In genomic region chr17:45556514-45557245, GRCm38 (mm10) we compare ENCODE assay signal across 8 mouse cellular contexts. TPM values are rescaled to one million over a fixed set of nuclear protein-coding genes. Genes with fewer than 3 reads are reported as not detected.
DNase-seq lines count a peak whose midpoint lies in the region; ATAC-seq and TF ChIP-seq lines count a peak whose summit lies in the region.

No protein-coding gene starts in this region.

- TF ChIP-seq POLR2A in kidney, adult 2 months (IDR thresholded peaks at IDR 0.05; ENCODE audit: low read depth, low read length): no peak

- no peaks in the 10 kb centered on the region for H3K36me3 ChIP-seq in kidney, adult 2 months (ENCODE audit: control insufficient read depth, insufficient read depth, low read length)
- H3K36me3 ChIP-seq in embryonic facial prominence, embryonic 12.5 days: no peaks in the 10 kb centered on the region
- H3K36me3 ChIP-seq in intestine, embryonic 16.5 days (ENCODE audit: control insufficient read depth, insufficient read depth, low read length): no peaks in the 10 kb centered on the region

- peak overlapping the region; percentile 83 for H3K4me3 ChIP-seq in kidney, adult 2 months (ENCODE audit: insufficient read depth, low read depth, low read length)
- peak overlapping the region; percentile 58 for H3K4me3 ChIP-seq in embryonic facial prominence, embryonic 12.5 days
- H3K4me3 ChIP-seq in intestine, embryonic 16.5 days (ENCODE audit: low read length): peak overlapping the region; percentile 72

- 0 out of 2 replicates have a peak overlapping the region, but pooled peaks have one; percentile 19 for H3K27ac ChIP-seq in kidney, adult 2 months (ENCODE audit: insufficient read depth, low read depth, low read length)
- no peak overlapping the region for H3K27ac ChIP-seq in embryonic facial prominence, embryonic 12.5 days
- H3K27ac ChIP-seq in intestine, embryonic 16.5 days (ENCODE audit: low read length): no peak overlapping the region

- no peaks in the 10 kb centered on the region for H3K9me3 ChIP-seq in embryonic facial prominence, embryonic 12.5 days
- no peaks in the 10 kb centered on the region for H3K9me3 ChIP-seq in intestine, embryonic 16.5 days (ENCODE audit: control insufficient read depth, low read length)

- peak overlapping the region; percentile 91 for H3K4me2 ChIP-seq in embryonic facial prominence, embryonic 12.5 days (replicated peaks)
- H3K4me2 ChIP-seq in intestine, embryonic 16.5 days (ENCODE audit: low read depth, low read length): peak overlapping the region; percentile 94

- no peak overlapping the region for H3K9ac ChIP-seq in embryonic facial prominence, embryonic 12.5 days
- 0 out of 2 replicates have a peak overlapping the region, but pooled peaks have one; percentile 11 for H3K9ac ChIP-seq in intestine, embryonic 16.5 days (ENCODE audit: low read depth, low read length)

- ATAC-seq in embryonic facial prominence, embryonic 12.5 days (ENCODE audit: insufficient number of reproducible peaks, insufficient read depth, low FRiP score, low TSS enrichment): no peak
- no peak for ATAC-seq in intestine, embryonic 16.5 days
- no peak for ATAC-seq in inflammation-experienced regulatory T-cells, adult 6 months

- peaks cover 7% of the 10 kb centered on the region for H3K4me1 ChIP-seq in kidney, adult 2 months (ENCODE audit: control insufficient read depth, insufficient read depth, low read length)
- H3K4me1 ChIP-seq in embryonic facial prominence, embryonic 12.5 days: peaks cover 14% of the 10 kb centered on the region
- H3K4me1 ChIP-seq in intestine, embryonic 16.5 days (ENCODE audit: control insufficient read depth, insufficient read depth, low read length): peaks cover 11% of the 10 kb centered on the region; the same call in 1 of the 2 replicates

- WGBS in kidney, adult 2 months: 78% methylated on average over 3 of the region's 3 CpGs
- WGBS in embryonic facial prominence, embryonic 12.5 days: 67% methylated on average over 3 of the region's 3 CpGs
- 69% methylated on average over 3 of the region's 3 CpGs for WGBS in intestine, embryonic 16.5 days

- TF ChIP-seq CTCF in kidney, adult 2 months (conservative IDR thresholded peaks at IDR 0.05; ENCODE audit: insufficient read depth, insufficient read length, low read depth, low read length): no peak

- no peak for DNase-seq in kidney, adult 2 months
- DNase-seq in kidney, adult 11 months: no peak
- peak; percentile 26 to 48 for DNase-seq in natural killer cell, adult 2 months (ENCODE audit: low spot score in 2 of 2)
- DNase-seq in cerebellum, postnatal 14 days: no peak
- no peak for DNase-seq in cerebellum, adult 18-20 months

- no peaks in the 10 kb centered on the region for H3K27me3 ChIP-seq in kidney, adult 2 months (replicated peaks; ENCODE audit: control insufficient read depth, insufficient read depth, low read length)
- H3K27me3 ChIP-seq in embryonic facial prominence, embryonic 12.5 days: peaks cover 18% of the 10 kb centered on the region
- H3K27me3 ChIP-seq in intestine, embryonic 16.5 days (replicated peaks; ENCODE audit: control insufficient read depth, insufficient read depth, low read length): peaks cover 9% of the 10 kb centered on the region; the same call in 1 of the 2 replicates

RNA-seq across cellular contexts. Expression of gene Nfkbie, which starts 1.2 kb away (rescaled TPM):
- 4.3 and 5.8 TPM in 2 replicates for polyA plus RNA-seq in kidney, adult 2 months (2012; rRNA removed)
- polyA plus RNA-seq in embryonic facial prominence, embryonic 12.5 days (2016; fragmentation: Nextera tagmentation; extraction: Ambion mirVana): 6.7 and 8.3 TPM in 2 replicates
- 5.0 and 5.5 TPM in 2 replicates for polyA plus RNA-seq in intestine, embryonic 16.5 days (2015; fragmentation: Nextera tagmentation; extraction: Ambion mirVana)
- 10 to 100 TPM; 35.1 to 44.1 (median 43.1) TPM for polyA plus RNA-seq in inflammation-experienced regulatory T-cells, adult 6 months (2017; shearing (Covaris generic))

RNA-seq across cellular contexts. Expression of gene Slc35b2, which starts 7.0 kb away (rescaled TPM):
- polyA plus RNA-seq in kidney, adult 2 months (2012; rRNA removed): 75.5 and 96.1 TPM in 2 replicates
- 108 and 109 TPM in 2 replicates for polyA plus RNA-seq in embryonic facial prominence, embryonic 12.5 days (2016; fragmentation: Nextera tagmentation; extraction: Ambion mirVana)
- polyA plus RNA-seq in intestine, embryonic 16.5 days (2015; fragmentation: Nextera tagmentation; extraction: Ambion mirVana): 132 and 136 TPM in 2 replicates
- polyA plus RNA-seq in inflammation-experienced regulatory T-cells, adult 6 months (2017; shearing (Covaris generic)): 10 to 100 TPM; 30.2 to 38.1 (median 32.6) TPM

RNA-seq across cellular contexts. Expression of gene Tmem151b, which starts 7.2 kb away (rescaled TPM):
- 1.9 and 2.1 TPM in 2 replicates for polyA plus RNA-seq in kidney, adult 2 months (2012; rRNA removed)
- polyA plus RNA-seq in embryonic facial prominence, embryonic 12.5 days (2016; fragmentation: Nextera tagmentation; extraction: Ambion mirVana): 9.2 and 11.1 TPM in 2 replicates
- polyA plus RNA-seq in intestine, embryonic 16.5 days (2015; fragmentation: Nextera tagmentation; extraction: Ambion mirVana): 2.2 and 2.5 TPM in 2 replicates
- polyA plus RNA-seq in inflammation-experienced regulatory T-cells, adult 6 months (2017; shearing (Covaris generic)): under 1 TPM; 0.12 to 0.63 (median 0.14) TPM

RNA-seq across cellular contexts. Expression of gene Hsp90ab1, which starts 16.4 kb away (rescaled TPM):
- 369 and 408 TPM in 2 replicates for polyA plus RNA-seq in kidney, adult 2 months (2012; rRNA removed)
- polyA plus RNA-seq in embryonic facial prominence, embryonic 12.5 days (2016; fragmentation: Nextera tagmentation; extraction: Ambion mirVana): 1,470 and 1,480 TPM in 2 replicates
- 1,309 and 1,475 TPM in 2 replicates for polyA plus RNA-seq in intestine, embryonic 16.5 days (2015; fragmentation: Nextera tagmentation; extraction: Ambion mirVana)
- 1,000 to 10,000 TPM in 1 of 3 experiments, 100 to 1,000 TPM in 2; 939 to 1,028 (median 983) TPM for polyA plus RNA-seq in inflammation-experienced regulatory T-cells, adult 6 months (2017; shearing (Covaris generic))

RNA-seq across cellular contexts. Expression of gene Tcte1, which starts 33.4 kb away (rescaled TPM):
- polyA plus RNA-seq in kidney, adult 2 months (2012; rRNA removed): 0.08 and 0.09 TPM in 2 replicates
- polyA plus RNA-seq in embryonic facial prominence, embryonic 12.5 days (2016; fragmentation: Nextera tagmentation; extraction: Ambion mirVana): 1.4 and 1.6 TPM in 2 replicates
- 0.20 and 0.47 TPM in 2 replicates for polyA plus RNA-seq in intestine, embryonic 16.5 days (2015; fragmentation: Nextera tagmentation; extraction: Ambion mirVana)
- polyA plus RNA-seq in inflammation-experienced regulatory T-cells, adult 6 months (2017; shearing (Covaris generic)): not detected

Comparison
In these comparisons a context has a peak if more than half of its experiments do, and no peak if none do; other contexts are left out.
1. DNase-seq: peak in natural killer cell, adult 2 months (2 of 2); none in kidney, adult 2 months (single experiment), kidney, adult 11 months (single experiment), cerebellum, postnatal 14 days (0 of 2) and cerebellum, adult 18-20 months (0 of 2).
2. Peak in every context shown above with its lines, with median percentiles within 50 percentile points of each other: H3K4me3 ChIP-seq.